Mouse (Mus musculus) urinary bladder, postnatal 4 days (tissue): Measurements from ENCODE around the gene Olfr71.
A peak's percentile ranks its signal among the peaks of the same experiment; 100 is the strongest.

Experiments used
- DNase-seq, 2 experiments: peaks; one replicate each; pipeline ENCODE4 v3.0.0; 2021 to 2022; ENCODE audit warnings: low spot score in 2 of 2

Olfr71 gene

GRCm38 (mm10) chr4:43713652-43714219 is 3.7 kb upstream of the Olfr71 start:
- DNase-seq = no peak

GRCm38 (mm10) chr4:43711821-43712220 is 1.8 kb upstream of the Olfr71 start:
- DNase-seq = peak; percentile 61 to 87

DNA sequence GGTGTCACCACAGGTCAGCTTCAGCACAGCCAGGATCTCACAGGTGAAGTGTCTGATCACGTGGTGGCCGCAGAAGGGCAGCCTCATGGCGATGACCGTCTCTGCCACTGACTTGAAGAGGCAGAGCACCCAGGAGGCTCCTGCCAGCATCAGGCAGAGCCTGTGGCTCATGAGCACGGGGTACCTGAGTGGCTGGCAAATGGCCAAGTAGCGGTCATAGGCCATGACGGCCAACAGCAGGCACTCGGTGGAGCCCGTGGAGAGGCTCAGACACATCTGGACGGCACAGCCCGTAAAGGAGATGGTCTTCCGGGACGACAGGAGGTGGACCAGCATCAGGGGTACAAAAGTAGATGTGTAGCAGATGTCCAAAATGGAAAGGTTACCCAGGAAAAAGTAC is 4.1 kb downstream of the Olfr71 start:
- no peak for DNase-seq

DNA sequence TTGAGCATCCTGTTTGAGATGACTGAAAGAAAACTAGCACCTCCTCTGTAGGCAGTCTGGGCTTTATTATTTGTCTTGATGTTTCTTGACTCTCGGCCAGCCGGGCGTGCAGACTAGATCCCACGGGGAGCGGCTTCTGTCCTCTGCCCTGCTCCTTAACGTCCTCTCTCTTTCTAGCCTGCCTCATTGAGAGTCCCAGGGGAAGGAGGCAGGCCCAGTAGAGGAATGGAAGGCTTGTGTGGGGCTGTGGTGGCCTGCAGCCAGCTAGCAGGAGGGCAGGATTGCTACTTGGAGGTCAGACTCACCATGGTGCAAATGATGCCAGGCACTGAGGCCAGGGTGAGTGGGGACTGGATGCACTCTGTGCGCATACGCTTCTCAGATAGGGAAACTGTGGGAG is 6.2 kb downstream of the Olfr71 start:
- no peak for DNase-seq

DNA sequence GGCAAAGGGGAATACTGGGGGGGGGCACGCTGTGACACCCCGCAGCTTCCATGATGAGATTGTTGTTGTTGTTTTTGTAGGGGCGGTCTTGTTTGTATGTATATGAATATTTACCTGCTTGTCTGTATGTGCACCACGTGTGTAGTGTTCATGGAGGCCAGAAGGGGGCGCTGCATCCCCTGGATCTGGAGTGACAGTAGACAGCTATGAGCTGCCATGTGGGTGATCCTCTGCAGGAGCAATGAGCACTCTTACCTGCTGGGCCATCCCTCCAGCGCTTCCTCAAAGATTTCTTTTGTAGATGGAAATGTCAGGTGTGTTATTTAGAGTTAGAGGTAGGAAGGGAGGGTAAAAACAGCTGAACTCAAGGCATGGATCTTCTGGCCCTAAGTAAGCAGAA is 6.6 kb downstream of the Olfr71 start:
- no peak for DNase-seq

DNA sequence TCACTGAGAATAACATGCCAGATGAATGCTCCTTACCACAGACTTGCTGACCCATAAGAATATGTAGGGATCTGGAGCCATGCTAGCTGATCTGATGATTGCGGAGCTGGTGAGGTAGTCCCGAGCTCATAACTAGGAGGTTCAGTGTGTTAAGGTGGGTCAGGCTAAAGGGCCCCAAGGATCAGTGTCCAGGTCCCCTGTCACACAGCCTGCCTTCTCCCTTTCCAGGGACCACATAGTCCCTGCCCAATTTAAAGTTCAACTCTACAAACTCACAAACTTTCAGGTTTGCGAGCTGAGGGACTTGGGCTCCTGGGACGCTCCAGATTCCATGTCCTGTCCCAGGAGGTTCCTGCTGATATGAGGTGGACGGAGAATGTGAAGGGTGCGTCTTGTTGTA is 9.3 kb downstream of the Olfr71 start, which contains the start of gene Olfr70:
TSS of gene Olfr70 (minus strand) at position 101 of the 400 bp plus-strand sequence.
- no peak for DNase-seq

GRCm38 (mm10) chr4:43696561-43696960 is 13.5 kb downstream of the Olfr71 start:
- no peak for DNase-seq

DNA sequence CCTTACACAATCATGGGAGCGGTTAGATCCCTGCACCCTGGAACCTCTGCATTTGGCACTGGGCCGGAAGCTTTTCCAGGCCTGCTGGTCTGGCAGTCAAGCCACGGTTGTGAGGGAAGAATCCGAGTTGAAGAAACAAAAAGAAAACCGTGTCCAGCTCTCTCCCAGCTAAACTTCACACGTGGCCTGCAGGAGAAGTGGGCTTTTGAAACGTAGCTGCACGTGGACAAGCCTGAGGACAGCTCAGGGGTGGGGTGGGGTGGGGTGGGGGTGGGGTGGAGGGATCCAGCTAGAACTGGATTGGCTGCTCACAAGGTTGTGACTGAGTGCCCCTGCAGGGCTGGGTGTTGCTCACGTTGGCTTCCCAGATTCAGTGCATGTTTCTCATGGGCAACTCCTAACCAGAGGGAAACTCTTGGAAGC is 14.8 kb downstream of the Olfr71 start:
- no peak for DNase-seq

DNA sequence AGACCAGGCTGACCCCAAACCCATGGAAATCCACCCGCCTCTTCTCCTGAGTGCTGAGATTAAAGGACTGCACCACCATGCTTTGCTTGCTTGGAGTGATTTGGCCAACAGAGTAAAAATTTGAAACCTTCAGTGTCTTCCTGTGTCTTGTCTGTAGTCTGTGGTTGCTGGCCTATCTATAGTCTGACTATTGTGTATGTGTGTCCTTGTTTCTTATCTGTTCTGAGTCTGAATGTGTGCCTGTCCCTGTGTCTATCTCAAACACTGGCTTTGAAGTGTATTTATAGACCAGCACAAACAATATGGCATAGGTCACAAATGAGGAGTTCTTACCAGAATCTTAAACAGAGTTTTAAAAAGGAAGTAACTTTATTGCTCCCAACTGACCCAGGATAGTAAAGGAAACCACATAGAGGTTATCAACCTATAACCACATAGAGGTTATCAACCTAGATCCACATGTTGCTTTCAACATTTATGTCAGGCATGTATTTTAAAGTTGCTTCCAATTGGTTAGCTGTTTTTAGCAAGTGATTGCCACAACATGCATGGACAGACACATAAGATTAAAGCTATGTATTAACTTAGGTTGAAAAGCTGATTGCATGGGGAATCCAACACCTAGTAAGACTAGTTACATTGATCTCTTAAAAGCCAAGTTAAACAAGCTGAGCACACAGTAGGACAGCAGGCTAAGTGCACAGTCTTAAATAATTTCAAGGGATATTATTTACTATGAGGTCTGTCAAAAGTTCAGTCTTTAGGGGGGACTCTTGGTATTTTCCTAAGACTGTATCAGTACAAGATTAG is 15.4 kb downstream of the Olfr71 start:
- no peak for DNase-seq

GRCm38 (mm10) chr4:43693806-43694241 is 16.2 kb downstream of the Olfr71 start:
- DNase-seq = no peak

DNA sequence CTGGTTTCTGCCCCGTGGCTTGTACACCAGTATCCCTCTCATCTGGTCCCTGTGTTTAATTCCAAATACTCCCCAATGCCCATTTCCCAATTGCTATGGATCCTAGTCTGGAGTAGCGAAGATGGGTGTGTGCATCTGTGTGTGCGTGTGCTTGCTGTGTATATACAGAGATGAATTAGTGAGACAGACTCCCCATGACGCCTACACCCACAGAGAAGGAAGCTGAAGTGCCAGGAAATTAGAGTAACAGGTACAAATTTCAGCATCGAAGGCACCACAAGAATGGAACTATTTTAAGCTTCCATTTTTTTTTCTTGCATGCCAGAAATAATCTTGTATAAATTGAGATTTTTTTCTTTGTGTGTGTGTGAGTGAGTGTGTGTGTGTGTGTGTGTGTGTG is 19.0 kb downstream of the Olfr71 start:
- DNase-seq = no peak

DNA sequence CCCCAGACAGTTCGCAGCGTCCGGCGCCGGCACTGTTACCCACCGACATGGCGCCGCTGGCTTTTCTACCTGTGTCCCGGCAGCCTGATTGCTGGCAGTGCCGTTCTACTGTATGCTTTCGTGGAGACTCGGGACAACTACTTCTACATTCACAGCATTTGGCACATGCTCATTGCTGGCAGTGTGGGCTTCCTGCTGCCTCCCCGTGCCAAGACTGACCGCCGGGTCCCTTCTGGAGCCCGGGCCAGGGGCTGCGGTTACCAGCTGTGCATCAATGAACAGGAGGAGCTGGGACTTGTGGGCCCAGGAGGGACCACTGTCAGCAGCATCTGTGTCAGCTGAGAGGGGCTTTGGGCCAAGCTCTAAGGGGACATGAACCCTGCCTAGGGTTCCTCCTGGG is 20.0 kb downstream of the Olfr71 start:
- no peak for DNase-seq

- no peak for DNase-seq
Measured at GRCm38 (mm10) chr4:43679416-43680043, 30.5 kb downstream of the Olfr71 start.

- no peak for DNase-seq
Measured at GRCm38 (mm10) chr4:43678541-43678940, 31.5 kb downstream of the Olfr71 start.

DNA sequence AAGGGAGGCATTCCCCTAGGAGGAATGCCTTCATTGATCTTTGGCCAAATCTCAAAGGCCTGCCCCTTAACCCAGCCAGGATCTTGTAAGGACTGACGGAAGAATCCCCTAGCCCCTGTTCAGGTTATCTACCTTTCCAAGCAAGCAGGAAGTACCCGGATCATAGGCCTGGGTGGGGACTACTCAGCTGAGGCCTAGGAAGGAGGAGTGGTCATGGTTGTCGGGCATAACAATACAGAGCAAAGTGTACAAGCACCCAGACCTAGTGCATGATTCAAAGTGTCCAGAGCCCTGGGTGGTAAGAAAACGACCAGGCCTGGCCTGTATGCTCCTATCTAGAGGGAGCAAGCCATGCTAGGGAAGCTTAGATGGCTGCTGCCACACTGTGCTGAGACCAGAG is 34.4 kb downstream of the Olfr71 start:
- DNase-seq = no peak

GRCm38 (mm10) chr4:43674974-43675373 is 35.1 kb downstream of the Olfr71 start:
- no peak for DNase-seq

- no peak for DNase-seq
Measured at GRCm38 (mm10) chr4:43673703-43674102, 36.4 kb downstream of the Olfr71 start.

DNA sequence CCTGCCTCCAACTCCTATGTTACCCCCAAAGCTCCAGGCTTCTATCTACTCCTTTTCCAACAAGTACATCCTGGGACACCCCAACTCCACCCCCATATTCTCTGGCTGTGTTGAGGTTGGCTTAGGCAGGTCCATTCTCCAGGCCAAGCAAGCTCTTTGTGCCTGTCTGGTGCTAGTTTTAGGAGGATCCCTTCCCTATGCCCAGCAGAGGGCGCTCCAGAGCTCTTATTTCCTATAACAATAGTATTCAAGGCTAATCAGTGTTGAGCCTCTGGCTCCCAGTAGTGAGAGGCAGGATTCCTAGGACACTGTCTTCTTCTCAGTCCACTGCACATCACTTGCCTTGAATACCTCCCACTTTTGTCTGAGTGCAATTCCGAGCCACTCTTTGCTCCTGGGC is 38.0 kb downstream of the Olfr71 start:
- peak; percentile 73 to 88 for DNase-seq

- DNase-seq = peak; percentile 77 to 84
Measured at GRCm38 (mm10) chr4:43669428-43669794, 40.6 kb downstream of the Olfr71 start.

GRCm38 (mm10) chr4:43668782-43669427 is 41.1 kb downstream of the Olfr71 start, which contains the start of the genes Tmem8b and Fam221b:
Tmem8b (plus strand) TSS chr4:43668971.
Fam221b (minus strand) TSS chr4:43669145.
- DNase-seq = peak; percentile 85 to 89

- DNase-seq = no peak
Measured at GRCm38 (mm10) chr4:43666412-43666811, 43.6 kb downstream of the Olfr71 start.

- DNase-seq = no peak
Measured at GRCm38 (mm10) chr4:43657146-43657545, 52.9 kb downstream of the Olfr71 start.
